Mouse (Mus musculus): ENCODE data around the gene Pnkp. TPM values are rescaled to one million over a fixed set of nuclear protein-coding genes. Genes with fewer than 3 reads are reported as not detected.

The Pnkp gene
- polyA plus RNA-seq, 1 experiment from 2014 or later: 29.8 TPM

- Histone ChIP-seq H3K9ac (no peak overlapping the region), H3K27me3 (no peaks in the 10 kb centered on the region), H3K36me3 (peaks cover 80% of the 10 kb centered on the region), H3K27ac (no peak overlapping the region), H3K4me3 (no peak overlapping the region), H3K4me1 (peaks cover 21% of the 10 kb centered on the region), H3K4me2 (no peak overlapping the region), H3K9me3 (no peaks in the 10 kb centered on the region)
- 86% methylated on average over 7 of the region's 7 CpGs for WGBS
- no peak for ATAC-seq (ENCODE audit: insufficient number of reproducible peaks, low FRiP score, low TSS enrichment, low read depth)
Observed at GRCm38 (mm10) chr7:44886964-44887363, 30.0 kb downstream of the Pnkp start.

GRCm38 (mm10) chr7:44888256-44889105 is 31.5 kb downstream of the Pnkp start:
- Histone ChIP-seq H3K4me1 (peaks cover 27% of the 10 kb centered on the region), H3K9me3 (no peaks in the 10 kb centered on the region), H3K9ac (no peak overlapping the region; the same call in 1 of the 2 replicates), H3K27ac (no peak overlapping the region), H3K4me3 (no peak overlapping the region), H3K4me2 (no peak overlapping the region), H3K36me3 (peaks cover 66% of the 10 kb centered on the region), H3K27me3 (no peaks in the 10 kb centered on the region)
- ATAC-seq (ENCODE audit: insufficient number of reproducible peaks, low FRiP score, low TSS enrichment, low read depth): no peak
- 87% methylated on average over 13 of the region's 13 CpGs for WGBS

- H3K36me3 ChIP-seq: peaks cover 51% of the 10 kb centered on the region
- no peak overlapping the region for H3K9ac ChIP-seq
- no peaks in the 10 kb centered on the region for H3K27me3 ChIP-seq
- no peaks in the 10 kb centered on the region for H3K9me3 ChIP-seq
- no peak overlapping the region for H3K4me3 ChIP-seq
- no peak for ATAC-seq (ENCODE audit: insufficient number of reproducible peaks, low FRiP score, low TSS enrichment, low read depth)
- 0 out of 2 replicates have a peak overlapping the region, but pooled peaks have one; percentile 84 for H3K4me2 ChIP-seq
- no peak overlapping the region for H3K27ac ChIP-seq
- H3K4me1 ChIP-seq: peaks cover 34% of the 10 kb centered on the region
- WGBS: 81% methylated on average over 7 of the region's 7 CpGs
Observed at GRCm38 (mm10) chr7:44890180-44890579, 33.2 kb downstream of the Pnkp start.

- H3K9me3 ChIP-seq: no peaks in the 10 kb centered on the region
- 90% methylated on average over 4 of the region's 4 CpGs for WGBS
- ATAC-seq (ENCODE audit: insufficient number of reproducible peaks, low FRiP score, low TSS enrichment, low read depth): no peak
- no peak overlapping the region for H3K27ac ChIP-seq
- no peaks in the 10 kb centered on the region for H3K27me3 ChIP-seq
- H3K4me1 ChIP-seq: peaks cover 36% of the 10 kb centered on the region
- no peak overlapping the region for H3K9ac ChIP-seq
- H3K4me2 ChIP-seq: peak overlapping the region; percentile 84
- H3K4me3 ChIP-seq: no peak overlapping the region
- H3K36me3 ChIP-seq: peaks cover 46% of the 10 kb centered on the region
Observed at GRCm38 (mm10) chr7:44890737-44891136, 33.8 kb downstream of the Pnkp start.

GRCm38 (mm10) chr7:44891611-44892010 is 34.7 kb downstream of the Pnkp start:
- Histone ChIP-seq H3K4me2 (peak overlapping the region; percentile 84), H3K4me3 (peak overlapping the region; percentile 78), H3K9me3 (no peaks in the 10 kb centered on the region), H3K27me3 (no peaks in the 10 kb centered on the region), H3K36me3 (peaks cover 37% of the 10 kb centered on the region), H3K4me1 (peaks cover 38% of the 10 kb centered on the region), H3K9ac (peak overlapping the region; percentile 77), H3K27ac (peak overlapping the region; percentile 97)
- ATAC-seq (ENCODE audit: insufficient number of reproducible peaks, low FRiP score, low TSS enrichment, low read depth): no peak
- 18% methylated on average over 6 of the region's 6 CpGs for WGBS

- ATAC-seq (ENCODE audit: insufficient number of reproducible peaks, low FRiP score, low TSS enrichment, low read depth): peak; percentile 84
- Histone ChIP-seq H3K4me2 (peak within 1 kb of the TSS; percentile 84), H3K27me3 (no peaks in the 10 kb centered on the region), H3K9me3 (no peaks in the 10 kb centered on the region), H3K4me1 (peaks cover 46% of the 10 kb centered on the region), H3K36me3 (peaks cover 29% of the 10 kb centered on the region), H3K4me3 (peak within 1 kb of the TSS; percentile 78), H3K9ac (peak within 1 kb of the TSS; percentile 77), H3K27ac (peak within 1 kb of the TSS; percentile 97)
- under 1% methylated on average over 56 of the region's 56 CpGs for WGBS
Observed at GRCm38 (mm10) chr7:44892276-44892921, 35.5 kb downstream of the Pnkp start, which contains the start of gene Med25. Gene Med25 (minus strand): TSS chr7:44892712.

GRCm38 (mm10) chr7:44893197-44893596 is 36.3 kb downstream of the Pnkp start:
- H3K9ac ChIP-seq: no peak overlapping the region
- H3K4me1 ChIP-seq: peaks cover 53% of the 10 kb centered on the region
- H3K4me3 ChIP-seq: peak overlapping the region; percentile 78
- H3K36me3 ChIP-seq: peaks cover 22% of the 10 kb centered on the region
- peak overlapping the region; percentile 93 for H3K27ac ChIP-seq
- peak overlapping the region; percentile 39 for H3K4me2 ChIP-seq
- 17% methylated on average over 8 of the region's 8 CpGs for WGBS
- ATAC-seq (ENCODE audit: insufficient number of reproducible peaks, low FRiP score, low TSS enrichment, low read depth): no peak
- H3K9me3 ChIP-seq: no peaks in the 10 kb centered on the region
- H3K27me3 ChIP-seq: no peaks in the 10 kb centered on the region

- no peaks in the 10 kb centered on the region for H3K27me3 ChIP-seq
- H3K27ac ChIP-seq: peak overlapping the region; percentile 93; the same call in 1 of the 2 replicates
- H3K9ac ChIP-seq: no peak overlapping the region
- peaks cover 21% of the 10 kb centered on the region for H3K36me3 ChIP-seq
- WGBS: 92% methylated on average over 3 of the region's 3 CpGs
- H3K9me3 ChIP-seq: no peaks in the 10 kb centered on the region
- ATAC-seq (ENCODE audit: insufficient number of reproducible peaks, low FRiP score, low TSS enrichment, low read depth): no peak
- no peak overlapping the region for H3K4me3 ChIP-seq
- peaks cover 54% of the 10 kb centered on the region for H3K4me1 ChIP-seq
- no peak overlapping the region for H3K4me2 ChIP-seq
Observed at GRCm38 (mm10) chr7:44894175-44894574, 37.2 kb downstream of the Pnkp start.

GRCm38 (mm10) chr7:44895206-44895592 is 38.3 kb downstream of the Pnkp start:
- WGBS: 65% methylated on average over 7 of the region's 7 CpGs
- H3K4me1 ChIP-seq: peaks cover 54% of the 10 kb centered on the region
- H3K4me2 ChIP-seq: peak overlapping the region; percentile 55
- H3K36me3 ChIP-seq: peaks cover 24% of the 10 kb centered on the region
- no peak for ATAC-seq (ENCODE audit: insufficient number of reproducible peaks, low FRiP score, low TSS enrichment, low read depth)
- no peaks in the 10 kb centered on the region for H3K27me3 ChIP-seq
- peak overlapping the region; percentile 58 for H3K4me3 ChIP-seq
- no peaks in the 10 kb centered on the region for H3K9me3 ChIP-seq
- H3K9ac ChIP-seq: no peak overlapping the region
- H3K27ac ChIP-seq: peak overlapping the region; percentile 88

- Histone ChIP-seq H3K9me3 (no peaks in the 10 kb centered on the region), H3K27ac (peak within 1 kb of the TSS; percentile 88), H3K4me3 (peak within 1 kb of the TSS; percentile 58), H3K9ac (peak within 1 kb of the TSS; percentile 50), H3K4me1 (peaks cover 50% of the 10 kb centered on the region), H3K27me3 (no peaks in the 10 kb centered on the region), H3K4me2 (peak within 1 kb of the TSS; percentile 55), H3K36me3 (peaks cover 23% of the 10 kb centered on the region)
- peak; percentile 73 for ATAC-seq (ENCODE audit: insufficient number of reproducible peaks, low FRiP score, low TSS enrichment, low read depth)
- 1% methylated on average over 34 of the region's 34 CpGs for WGBS
Observed at GRCm38 (mm10) chr7:44895593-44896434, 38.9 kb downstream of the Pnkp start, which contains the start of gene Fuz. Gene Fuz (plus strand): TSS chr7:44896079.

GRCm38 (mm10) chr7:44896499-44896898 is 39.6 kb downstream of the Pnkp start:
- no peak for ATAC-seq (ENCODE audit: insufficient number of reproducible peaks, low FRiP score, low TSS enrichment, low read depth)
- Histone ChIP-seq H3K4me1 (peaks cover 50% of the 10 kb centered on the region), H3K4me2 (peak overlapping the region; percentile 55), H3K9ac (peak overlapping the region; percentile 50), H3K9me3 (no peaks in the 10 kb centered on the region), H3K27me3 (no peaks in the 10 kb centered on the region), H3K36me3 (peaks cover 22% of the 10 kb centered on the region), H3K27ac (peak overlapping the region; percentile 88), H3K4me3 (peak overlapping the region; percentile 58)
- 33% methylated on average over 10 of the region's 10 CpGs for WGBS

All from limb, embryonic 15.5 days (tissue).